Mouse (Mus musculus) midbrain, embryonic 13.5 days (tissue): Measurements from ENCODE around the gene Adipor1. TPM values are rescaled to one million over a fixed set of nuclear protein-coding genes. Genes with fewer than 3 reads are reported as not detected.
"Not testable (repeated sequence)": the region's sequence is repeated elsewhere in the genome, so short reads cannot be mapped to it uniquely, and the experiment has no call there.

Source experiments
- ATAC-seq: fragments of 200-750 bp; cut with Nextera tagmentation; 2 replicates; pipeline ENCODE4 v1.8.0; 2017; ENCODE audit warnings: mild to moderate bottlenecking, moderate TSS enrichment, moderate library complexity
- H3K27ac ChIP-seq: fragments of 300-500 bp; sonication (generic); 2 replicates; pipeline ENCODE4 v1.5.1; 2015; ENCODE audit warnings: inconsistent platforms, mild to moderate bottlenecking, moderate library complexity
- H3K27me3 ChIP-seq: fragments of 300-500 bp; sonication (generic); 2 replicates; pipeline ENCODE4 v1.6.1; 2015; ENCODE audit warnings: mild to moderate bottlenecking, inconsistent platforms
- H3K36me3 ChIP-seq: fragments of 300-500 bp; sonication (generic); 2 replicates; pipeline ENCODE4 v1.6.1; 2015; ENCODE audit warnings: mild to moderate bottlenecking, inconsistent platforms
- H3K4me1 ChIP-seq: fragments of 300-500 bp; sonication (generic); replicated peaks from 2 replicates; pipeline ENCODE4 v1.6.1; 2015; ENCODE audit warnings: inconsistent platforms
- H3K4me2 ChIP-seq: fragments of 300-500 bp; sonication (generic); replicated peaks from 2 replicates; pipeline ENCODE4 v1.6.1; 2015; ENCODE audit warnings: moderate library complexity, mild to moderate bottlenecking, inconsistent platforms
- H3K4me3 ChIP-seq: fragments of 300-500 bp; sonication (generic); replicated peaks from 2 replicates; pipeline ENCODE4 v1.5.1; 2015; ENCODE audit warnings: mild to moderate bottlenecking, inconsistent platforms
- H3K9ac ChIP-seq: fragments of 300-500 bp; sonication (generic); replicated peaks from 2 replicates; pipeline ENCODE4 v1.6.1; 2015; ENCODE audit warnings: mild to moderate bottlenecking, inconsistent platforms
- H3K9me3 ChIP-seq: fragments of 300-500 bp; sonication (generic); 2 replicates; pipeline ENCODE4 v1.6.1; 2016; ENCODE audit warnings: mild to moderate bottlenecking, inconsistent platforms
- WGBS: fragments of 180-500 bp; shearing (Covaris S2); methylation state at CpG from one replicate; pipeline ENCODE4 v1.1.7; 2015; 5-methylcytosine and 5-hydroxymethylcytosine counted together
- polyA plus RNA-seq: library from polyadenylated mRNA; unstranded; fragments of >200 nt; fragmentation: Nextera tagmentation; extraction: Ambion mirVana; gene quantifications from 2 replicates; pipeline ENCODE4 v1.2.1, GENCODE M21; 2015

Adipor1 gene
- polyA plus RNA-seq, 1 experiment from 2014 or later: 68.2 TPM

GRCm38 (mm10) chr1:134426289-134426688 is 11.1 kb downstream of the Adipor1 start:
- Histone ChIP-seq H3K9ac (no peak overlapping the region), H3K4me1 (0 out of 2 replicates have a peak, but pooled peaks cover under 1% of the 10 kb centered on the region), H3K4me2 (no peak overlapping the region), H3K36me3 (peaks cover 80% of the 10 kb centered on the region), H3K27me3 (no peaks in the 10 kb centered on the region), H3K4me3 (no peak overlapping the region), H3K27ac (no peak overlapping the region), H3K9me3 (no peaks in the 10 kb centered on the region)
- WGBS: 84% methylated on average over 5 of the region's 5 CpGs
- ATAC-seq: no peak

GRCm38 (mm10) chr1:134433002-134433401 is 17.8 kb downstream of the Adipor1 start:
- Histone ChIP-seq H3K4me1 (no peaks in the 10 kb centered on the region), H3K9me3 (no peaks in the 10 kb centered on the region), H3K27ac (no peak overlapping the region), H3K36me3 (peaks cover 54% of the 10 kb centered on the region), H3K4me3 (no peak overlapping the region), H3K9ac (no peak overlapping the region), H3K27me3 (no peaks in the 10 kb centered on the region), H3K4me2 (no peak overlapping the region)
- no peak for ATAC-seq
- WGBS: 92% methylated on average over 10 of the region's 10 CpGs

- Histone ChIP-seq H3K27me3 (no peaks in the 10 kb centered on the region), H3K4me1 (no peaks in the 10 kb centered on the region), H3K9me3 (no peaks in the 10 kb centered on the region), H3K27ac (no peak overlapping the region), H3K36me3 (peaks cover 49% of the 10 kb centered on the region), H3K9ac (no peak overlapping the region), H3K4me2 (no peak overlapping the region), H3K4me3 (no peak overlapping the region)
- ATAC-seq: no peak
- whole genome bisulfite sequencing: 95% methylated on average over 4 of the region's 4 CpGs
Observed at GRCm38 (mm10) chr1:134433473-134433872, 18.3 kb downstream of the Adipor1 start.

- Histone ChIP-seq H3K27ac (no peak overlapping the region), H3K4me3 (no peak overlapping the region), H3K36me3 (peaks cover 33% of the 10 kb centered on the region), H3K4me2 (no peak overlapping the region), H3K9ac (no peak overlapping the region), H3K9me3 (no peaks in the 10 kb centered on the region), H3K27me3 (no peaks in the 10 kb centered on the region), H3K4me1 (no peaks in the 10 kb centered on the region)
- 33% methylated on average over 4 of the region's 4 CpGs for WGBS
- ATAC-seq: no peak
Observed at GRCm38 (mm10) chr1:134435414-134435813, 20.2 kb downstream of the Adipor1 start.

- no peak for ATAC-seq
- H3K27ac ChIP-seq: no peak overlapping the region
- H3K27me3 ChIP-seq: no peaks in the 10 kb centered on the region
- no peak overlapping the region for H3K9ac ChIP-seq
- no peaks in the 10 kb centered on the region for H3K9me3 ChIP-seq
- no peak overlapping the region for H3K4me2 ChIP-seq
- H3K4me1 ChIP-seq: no peaks in the 10 kb centered on the region
- H3K36me3 ChIP-seq: no peaks in the 10 kb centered on the region
- H3K4me3 ChIP-seq: no peak overlapping the region
- WGBS: 93% methylated on average over 6 of the region's 6 CpGs
Observed at GRCm38 (mm10) chr1:134440437-134440836, 25.3 kb downstream of the Adipor1 start.

GRCm38 (mm10) chr1:134441737-134442136 is 26.6 kb downstream of the Adipor1 start:
- not testable (repeated sequence) for H3K9ac ChIP-seq, H3K4me3 ChIP-seq, H3K36me3 ChIP-seq, H3K4me2 ChIP-seq, H3K27ac ChIP-seq, ATAC-seq, H3K9me3 ChIP-seq, H3K27me3 ChIP-seq, H3K4me1 ChIP-seq
- WGBS: 93% methylated on average over 8 of the region's 10 CpGs

- Histone ChIP-seq H3K4me2 (no peak overlapping the region), H3K27me3 (no peaks in the 10 kb centered on the region), H3K4me3 (no peak overlapping the region), H3K9ac (no peak overlapping the region), H3K27ac (no peak overlapping the region), H3K9me3 (no peaks in the 10 kb centered on the region), H3K36me3 (no peaks in the 10 kb centered on the region), H3K4me1 (no peaks in the 10 kb centered on the region)
- 96% methylated on average over 3 of the region's 3 CpGs for WGBS
- no peak for ATAC-seq
Observed at GRCm38 (mm10) chr1:134442394-134442793, 27.2 kb downstream of the Adipor1 start.

- ATAC-seq, H3K9ac ChIP-seq, H3K4me2 ChIP-seq, H3K27me3 ChIP-seq, H3K4me3 ChIP-seq, H3K27ac ChIP-seq, H3K36me3 ChIP-seq, H3K9me3 ChIP-seq, H3K4me1 ChIP-seq: not testable (repeated sequence)
- 70% methylated on average over 1 of the region's 1 CpGs for WGBS
Observed at GRCm38 (mm10) chr1:134443288-134443687, 28.1 kb downstream of the Adipor1 start.

GRCm38 (mm10) chr1:134445418-134445817 is 30.2 kb downstream of the Adipor1 start:
- no peak for ATAC-seq
- Histone ChIP-seq H3K27ac (no peak overlapping the region), H3K36me3 (no peaks in the 10 kb centered on the region), H3K4me2 (no peak overlapping the region), H3K27me3 (no peaks in the 10 kb centered on the region), H3K4me1 (no peaks in the 10 kb centered on the region), H3K4me3 (no peak overlapping the region), H3K9ac (no peak overlapping the region), H3K9me3 (no peaks in the 10 kb centered on the region)
- 81% methylated on average over 2 of the region's 2 CpGs for WGBS

GRCm38 (mm10) chr1:134448537-134448936 is 33.4 kb downstream of the Adipor1 start:
- ATAC-seq, H3K4me2 ChIP-seq, H3K9ac ChIP-seq, H3K27ac ChIP-seq, H3K9me3 ChIP-seq, H3K4me3 ChIP-seq, H3K4me1 ChIP-seq, H3K27me3 ChIP-seq, H3K36me3 ChIP-seq: not testable (repeated sequence)
- 82% methylated on average over 3 of the region's 3 CpGs for WGBS

- WGBS: 87% methylated on average over 4 of the region's 4 CpGs
- ATAC-seq: no peak
- no peak overlapping the region for H3K4me2 ChIP-seq
- H3K9ac ChIP-seq: no peak overlapping the region
- H3K36me3 ChIP-seq: no peaks in the 10 kb centered on the region
- H3K4me1 ChIP-seq: peaks cover 6% of the 10 kb centered on the region
- no peak overlapping the region for H3K27ac ChIP-seq
- no peak overlapping the region for H3K4me3 ChIP-seq
- no peaks in the 10 kb centered on the region for H3K9me3 ChIP-seq
- H3K27me3 ChIP-seq: 0 out of 2 replicates have a peak, but pooled peaks cover 4% of the 10 kb centered on the region
Observed at GRCm38 (mm10) chr1:134450201-134450600, 35.0 kb downstream of the Adipor1 start.

- no peaks in the 10 kb centered on the region for H3K36me3 ChIP-seq
- WGBS: 52% methylated on average over 3 of the region's 3 CpGs
- no peak overlapping the region for H3K27ac ChIP-seq
- peaks cover 9% of the 10 kb centered on the region for H3K4me1 ChIP-seq
- no peak for ATAC-seq
- no peaks in the 10 kb centered on the region for H3K9me3 ChIP-seq
- no peak overlapping the region for H3K4me2 ChIP-seq
- 0 out of 2 replicates have a peak, but pooled peaks cover 4% of the 10 kb centered on the region for H3K27me3 ChIP-seq
- no peak overlapping the region for H3K9ac ChIP-seq
- H3K4me3 ChIP-seq: no peak overlapping the region
Observed at GRCm38 (mm10) chr1:134450986-134451385, 35.8 kb downstream of the Adipor1 start.
